Mouse (Mus musculus) lung, postnatal 10 days (tissue): Measurements from ENCODE around the gene Slc25a30.
A peak's percentile ranks its signal among the peaks of the same experiment; 100 is the strongest.
"Not testable (repeated sequence)": the region's sequence is repeated elsewhere in the genome, so short reads cannot be mapped to it uniquely, and the experiment has no call there.

ENCODE experiments used
- DNase-seq: peaks from one replicate; pipeline ENCODE4 v3.0.0; 2021

Slc25a30 gene

DNA sequence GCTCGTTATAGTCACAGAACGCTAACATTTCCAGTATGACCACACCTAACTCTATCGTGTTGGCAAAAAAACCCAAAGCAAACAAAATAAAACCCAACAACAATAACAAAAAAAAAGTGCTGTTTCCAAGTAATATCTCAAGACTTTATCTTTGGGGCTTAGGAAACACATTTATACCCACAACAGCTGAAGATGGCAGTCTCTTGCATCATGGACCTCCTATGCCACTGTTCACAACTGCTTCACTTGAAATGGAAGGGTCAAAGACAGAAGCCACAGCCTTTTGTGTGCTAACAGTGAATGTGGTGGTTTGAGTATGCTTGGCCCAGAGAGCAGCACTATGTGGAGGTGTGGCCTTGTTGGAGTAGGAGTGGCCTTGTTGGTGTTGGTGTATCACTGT lies 4.5 kb upstream of the Slc25a30 start:
- DNase-seq: no peak

DNA sequence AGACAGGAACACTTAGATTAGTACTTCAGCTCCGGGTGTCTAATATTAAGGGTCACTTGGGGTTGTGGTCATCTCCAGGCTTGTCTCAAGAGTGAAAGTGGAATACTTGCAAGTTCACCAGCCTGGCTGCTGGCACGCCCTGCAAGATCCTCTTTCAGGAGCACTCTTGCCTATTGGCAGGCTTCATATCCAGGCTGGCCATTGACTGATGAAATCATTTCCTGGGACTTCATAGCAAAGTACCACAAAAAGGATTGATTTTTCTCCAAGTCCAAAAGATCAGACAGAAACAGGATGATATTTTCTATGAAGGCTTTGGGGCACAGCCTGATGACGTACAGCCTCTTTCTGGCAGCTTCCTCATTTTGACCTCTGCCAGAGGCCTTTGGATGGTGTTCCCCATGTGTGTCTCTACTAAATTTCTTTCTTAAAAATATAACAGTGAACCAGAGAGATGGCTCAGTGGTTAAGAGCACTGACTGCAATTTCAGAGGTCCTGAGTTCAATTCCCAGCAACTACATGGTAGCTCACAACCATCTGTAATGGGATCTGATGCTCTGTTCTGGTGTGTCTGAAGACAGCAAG lies 3.7 kb upstream of the Slc25a30 start:
- DNase-seq: no peak

GRCm38 (mm10) chr14:75789291-75789690 lies 2.5 kb upstream of the Slc25a30 start:
- DNase-seq: no peak

GRCm38 (mm10) chr14:75787794-75788175 lies 948 bp upstream of the Slc25a30 start:
- DNase-seq: peak; percentile 12

DNA sequence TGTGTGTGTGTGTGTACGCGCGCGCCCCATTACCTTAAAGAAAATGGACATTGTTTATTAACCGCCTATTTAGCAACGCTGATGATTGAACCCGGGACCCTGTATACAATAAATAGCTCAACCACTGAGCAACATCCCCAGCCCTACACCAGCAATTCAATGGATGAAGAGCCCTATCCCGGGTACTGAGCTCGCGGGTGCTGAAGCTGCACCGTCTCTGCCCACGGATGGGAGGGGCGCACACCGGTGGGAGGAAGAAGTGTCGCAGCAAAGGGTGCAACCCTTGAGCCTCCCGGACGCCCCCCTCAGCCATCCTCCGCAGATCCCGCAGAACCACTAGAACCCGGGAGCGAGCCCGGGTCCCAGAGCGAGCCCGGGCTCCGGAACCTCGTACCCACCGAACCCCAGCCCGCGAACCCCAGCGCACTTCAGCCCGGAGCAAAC lies 391 bp downstream of the Slc25a30 start:
- DNase-seq: peak; percentile 61

GRCm38 (mm10) chr14:75779913-75780312 lies 6.9 kb downstream of the Slc25a30 start:
- no peak for DNase-seq

DNA sequence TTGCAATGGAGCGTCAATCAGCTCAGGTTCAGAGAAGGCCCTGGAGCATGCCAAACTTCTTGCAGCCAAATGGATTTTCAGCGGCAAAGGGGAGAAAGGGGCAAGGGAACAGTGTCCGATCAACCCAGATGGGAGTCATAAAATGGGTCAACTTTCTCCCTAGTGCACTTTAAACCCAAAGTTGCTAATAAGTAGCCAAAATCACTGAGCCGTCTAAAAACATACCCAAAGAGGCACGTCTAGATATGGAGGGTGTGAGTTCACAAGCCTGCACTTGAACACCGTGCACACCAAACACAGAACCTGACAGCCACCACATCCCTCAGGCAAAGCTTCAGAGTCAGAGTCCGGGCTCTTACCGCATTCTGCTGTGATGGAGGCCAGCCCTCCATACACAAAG lies 10.2 kb downstream of the Slc25a30 start:
- DNase-seq: no peak

DNA sequence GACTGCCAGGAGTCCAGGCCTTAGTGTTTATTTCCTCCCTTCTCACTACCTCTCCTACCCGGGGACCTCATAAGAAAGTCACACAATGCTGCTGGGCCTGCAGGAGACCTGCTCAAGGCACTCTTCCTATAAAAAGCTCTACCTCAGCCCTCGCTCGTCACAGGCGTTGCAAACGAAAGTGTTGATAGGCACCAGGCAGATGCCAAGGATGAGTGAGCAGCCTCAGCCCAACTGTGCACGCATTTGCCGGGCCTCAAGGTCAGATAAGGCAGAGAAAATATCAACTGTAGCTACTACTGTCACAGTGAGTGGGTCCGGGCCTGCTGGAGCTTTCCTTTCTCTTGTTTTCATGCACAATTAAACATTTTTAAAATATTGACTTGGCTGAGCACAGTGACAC lies 13.4 kb downstream of the Slc25a30 start:
- DNase-seq: no peak

- not testable (repeated sequence) for DNase-seq
These were observed 14.4 kb downstream of the Slc25a30 start for GRCm38 (mm10) chr14:75772407-75772806.

GRCm38 (mm10) chr14:75771101-75771501 lies 15.7 kb downstream of the Slc25a30 start:
- DNase-seq: no peak

DNA sequence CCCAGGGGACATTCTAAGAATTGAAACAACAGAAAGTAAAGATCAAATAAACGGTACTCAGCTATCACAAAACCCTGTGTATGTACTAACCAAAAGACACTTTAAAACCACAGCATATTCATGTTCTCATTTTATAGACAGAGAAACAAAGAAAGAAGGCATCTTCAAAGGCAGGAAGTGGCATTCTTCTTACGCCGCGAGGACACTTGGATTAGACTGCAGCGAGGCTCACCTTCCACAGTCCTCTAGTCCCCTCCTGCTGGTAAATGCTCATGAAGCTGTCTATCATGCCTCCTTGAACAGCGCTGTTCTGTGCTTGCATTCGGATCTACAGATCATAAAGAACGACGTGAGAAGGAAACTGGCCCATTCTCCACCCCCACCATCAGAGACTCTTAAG lies 17.5 kb downstream of the Slc25a30 start:
- no peak for DNase-seq

- DNase-seq: no peak
These were observed 18.6 kb downstream of the Slc25a30 start for GRCm38 (mm10) chr14:75768275-75768608.

- DNase-seq: peak; percentile 82
These were observed 19.2 kb downstream of the Slc25a30 start for GRCm38 (mm10) chr14:75767492-75768274.

GRCm38 (mm10) chr14:75761028-75761805 lies 25.6 kb downstream of the Slc25a30 start:
- DNase-seq: peak; percentile 58

GRCm38 (mm10) chr14:75758401-75758800 lies 28.4 kb downstream of the Slc25a30 start:
- DNase-seq: no peak

DNA sequence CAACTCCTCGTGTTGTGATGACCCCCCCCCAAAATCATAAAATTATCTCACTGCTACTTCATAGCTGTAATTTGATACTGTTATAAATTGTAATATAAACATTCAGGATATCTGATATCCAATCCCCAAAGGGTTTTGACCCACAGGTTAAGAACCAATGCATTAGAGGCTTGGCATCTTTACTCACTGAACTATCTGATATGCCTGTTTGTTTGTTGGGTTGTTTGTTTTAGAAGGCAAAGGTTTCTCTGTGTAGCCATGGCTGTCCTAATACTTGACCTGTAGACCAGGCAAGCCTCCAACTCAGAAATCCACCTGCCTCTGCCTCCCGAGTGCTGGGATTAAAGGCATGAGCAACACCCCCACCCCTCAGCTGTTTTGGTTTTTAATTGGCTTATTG lies 29.0 kb downstream of the Slc25a30 start:
- DNase-seq: no peak

- DNase-seq: no peak
These were observed 29.9 kb downstream of the Slc25a30 start for GRCm38 (mm10) chr14:75756971-75757370.

- peak; percentile 98 for DNase-seq
These were observed 32.6 kb downstream of the Slc25a30 start, which contains the start of gene Cog3 for GRCm38 (mm10) chr14:75753991-75754817. Gene Cog3, minus strand, starts transcription at chr14:75754517.

- DNase-seq: no peak
These were observed 33.6 kb downstream of the Slc25a30 start for GRCm38 (mm10) chr14:75753206-75753605.

GRCm38 (mm10) chr14:75751040-75751439 lies 35.8 kb downstream of the Slc25a30 start:
- no peak for DNase-seq

GRCm38 (mm10) chr14:75749123-75749522 lies 37.7 kb downstream of the Slc25a30 start:
- no peak for DNase-seq

DNA sequence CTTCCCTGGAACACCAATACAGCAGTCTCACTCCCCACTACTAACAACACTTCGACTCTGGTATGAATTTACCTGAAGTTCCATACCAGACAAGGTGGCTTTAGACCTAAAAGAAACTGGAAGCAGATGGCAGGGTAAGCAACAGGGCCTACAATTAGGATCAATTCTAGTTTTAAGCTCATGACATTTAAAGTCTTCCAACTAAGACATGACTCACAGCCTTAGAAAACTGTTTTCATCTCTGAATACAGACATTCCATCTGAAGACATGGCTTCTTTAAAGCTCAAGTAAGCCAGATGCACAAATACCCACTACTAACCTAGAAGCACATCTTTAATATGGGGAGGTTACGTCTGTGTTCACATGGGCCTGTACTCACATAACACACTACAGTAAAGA lies 38.9 kb downstream of the Slc25a30 start:
- no peak for DNase-seq

GRCm38 (mm10) chr14:75741904-75742303 lies 44.9 kb downstream of the Slc25a30 start:
- DNase-seq: no peak
